Mouse (Mus musculus) heart, adult 18-20 months (tissue): ENCODE measurements around the gene Ccdc146. TPM values are rescaled to one million over a fixed set of nuclear protein-coding genes. Genes with fewer than 3 reads are reported as not detected.
A peak's percentile ranks its signal among the peaks of the same experiment; 100 is the strongest.

ENCODE experiments used
- DNase-seq, 2 experiments: peaks; one replicate each; pipeline ENCODE4 v3.0.0; 2021 to 2022; ENCODE audit warnings: mixed read lengths in 1 of 2
- long read RNA-seq, 2 experiments: library from polyadenylated mRNA; stranded (forward); transcript quantifications; one replicate each; pipeline ENCODE4 v2.0.0; 2021
- total RNA-seq, 2 experiments: library from RNA; stranded (reverse); gene quantifications; 2 replicates each; pipeline ENCODE4 v1.2.3; 2021

Gene Ccdc146
- total RNA-seq, result 1 to 10 TPM; 3.4 to 4.4 TPM
- long read RNA-seq, experiment 1, partial matches to known transcripts, result 4 of 6 reads
- long read RNA-seq, experiment 1, other reads (novel, unspliced or antisense), result 2 of 6 reads
- long read RNA-seq, experiment 2, partial matches to known transcripts, result 2 of 4 reads
- long read RNA-seq, experiment 2, other reads (novel, unspliced or antisense), result 2 of 4 reads

- DNase-seq, result peak; percentile 94 to 98
These were observed at the start of gene Ccdc146, which contains the start of gene Fam185a for GRCm38 (mm10) chr5:21424614-21425602. Ccdc146 (minus strand) TSS chr5:21424677. Fam185a (plus strand) TSS chr5:21424958.

- no peak for DNase-seq
These were observed 43.6 kb upstream of the Ccdc146 start for GRCm38 (mm10) chr5:21468100-21468499.

GRCm38 (mm10) chr5:21467387-21467786, 42.9 kb upstream of the Ccdc146 start:
- no peak for DNase-seq

GRCm38 (mm10) chr5:21440833-21441530, 16.5 kb upstream of the Ccdc146 start:
- peak; percentile 22 to 28 for DNase-seq

- no peak for DNase-seq
These were observed 15.1 kb upstream of the Ccdc146 start for GRCm38 (mm10) chr5:21439446-21440110.

- DNase-seq, result no peak
These were observed 14.0 kb upstream of the Ccdc146 start for GRCm38 (mm10) chr5:21438428-21438827.

GRCm38 (mm10) chr5:21436471-21436975, 12.0 kb upstream of the Ccdc146 start:
- DNase-seq, result no peak

- peak in 1 of 2 experiments; percentile 13 for DNase-seq
These were observed 9.9 kb upstream of the Ccdc146 start for GRCm38 (mm10) chr5:21434148-21434929.

- no peak for DNase-seq
These were observed 2.2 kb upstream of the Ccdc146 start for GRCm38 (mm10) chr5:21426666-21427065.

GRCm38 (mm10) chr5:21420609-21421008, 3.9 kb downstream of the Ccdc146 start:
- DNase-seq, result peak; percentile 18 to 72

- DNase-seq, result no peak
These were observed 5.9 kb downstream of the Ccdc146 start for GRCm38 (mm10) chr5:21418613-21419012.

- no peak for DNase-seq
These were observed 10.2 kb downstream of the Ccdc146 start for GRCm38 (mm10) chr5:21414116-21414820.

GRCm38 (mm10) chr5:21413322-21413721, 11.2 kb downstream of the Ccdc146 start:
- DNase-seq, result no peak

- peak in 1 of 2 experiments; percentile 14 for DNase-seq
These were observed 12.4 kb downstream of the Ccdc146 start for GRCm38 (mm10) chr5:21412056-21412455.

- DNase-seq, result peak in 1 of 2 experiments; percentile 55
These were observed 13.2 kb downstream of the Ccdc146 start for GRCm38 (mm10) chr5:21411261-21411666.

GRCm38 (mm10) chr5:21395205-21395840, 29.2 kb downstream of the Ccdc146 start:
- DNase-seq, result peak; percentile 36 to 55

- no peak for DNase-seq
These were observed 29.9 kb downstream of the Ccdc146 start for GRCm38 (mm10) chr5:21394562-21394961.

GRCm38 (mm10) chr5:21391616-21392384, 32.7 kb downstream of the Ccdc146 start:
- DNase-seq, result no peak

GRCm38 (mm10) chr5:21388855-21389254, 35.6 kb downstream of the Ccdc146 start:
- no peak for DNase-seq
